ENCODE assay signal across 8 mouse cellular contexts in genomic region chr8:84197141-84197921, GRCm38 (mm10). TPM values are rescaled to one million over a fixed set of nuclear protein-coding genes. Genes with fewer than 3 reads are reported as not detected.
A peak's percentile ranks its signal among the peaks of the same experiment; 100 is the strongest.
DNase-seq lines count a peak whose midpoint lies in the region; ATAC-seq and TF ChIP-seq lines count a peak whose summit lies in the region.

No protein-coding gene starts in this region.

- ATAC-seq in hindbrain, embryonic 12.5 days (ENCODE audit: low FRiP score), result peak; percentile 52

- H3K9ac ChIP-seq in hindbrain, embryonic 12.5 days, result peak overlapping the region; percentile 50; the same call in 1 of the 2 replicates

- no peaks in the 10 kb centered on the region for H3K9me3 ChIP-seq in hindbrain, embryonic 12.5 days (replicated peaks)

- TF ChIP-seq POLR2A in bone marrow macrophage, adult 2 months (IDR thresholded peaks at IDR 0.05; ENCODE audit: borderline replicate concordance, low read depth, low read length), result no peak

- H3K4me3 ChIP-seq in bone marrow macrophage, adult 2 months (ENCODE audit: insufficient read depth, low read length), result peak overlapping the region; percentile 49
- H3K4me3 ChIP-seq in hindbrain, embryonic 12.5 days, result peak overlapping the region; percentile 48
- H3K4me3 ChIP-seq in left cerebral cortex, adult 2 months, result peak overlapping the region; percentile 49

- intact Hi-C loops in left cerebral cortex, adult 2 months (cut with DNase I), result no loop called here

- peak; percentile 95 for DNase-seq in ES-CJ7 (ENCODE audit: low read depth, low spot score)
- peak; percentile 60 to 63 for DNase-seq in frontal cortex, postnatal 25 days (ENCODE audit: low spot score in 2 of 2)
- DNase-seq in left cerebral cortex, adult 2 months (ENCODE audit: extremely low spot score in 1 of 2, low spot score in 2 of 2), result peak; percentile 73 to 78
- peak; percentile 94 to 97 for DNase-seq in lung, postnatal 4 days
- peak; percentile 89 for DNase-seq in retina, embryonic 14.5 days (ENCODE audit: low spot score)
- DNase-seq in urinary bladder, postnatal 14 days (ENCODE audit: low spot score), result peak; percentile 81

- H3K36me3 ChIP-seq in hindbrain, embryonic 12.5 days, result no peaks in the 10 kb centered on the region

- WGBS in hindbrain, embryonic 12.5 days, result 2% methylated on average over 43 of the region's 43 CpGs

- TF ChIP-seq CTCF in bone marrow macrophage, adult 2 months (IDR thresholded peaks at IDR 0.05; ENCODE audit: low read depth, low read length), result no peak
- TF ChIP-seq CTCF in left cerebral cortex, adult 2 months (IDR thresholded peaks at IDR 0.05), result no peak

- H3K4me1 ChIP-seq in bone marrow macrophage, adult 2 months (ENCODE audit: control insufficient read depth, insufficient read depth, low read length), result peaks cover 27% of the 10 kb centered on the region
- H3K4me1 ChIP-seq in hindbrain, embryonic 12.5 days, result peaks cover 51% of the 10 kb centered on the region

- H3K4me2 ChIP-seq in hindbrain, embryonic 12.5 days (replicated peaks), result peak overlapping the region; percentile 60

- H3K27me3 ChIP-seq in hindbrain, embryonic 12.5 days, result peaks cover 27% of the 10 kb centered on the region

- peak overlapping the region; percentile 17; the same call in 1 of the 2 replicates for H3K27ac ChIP-seq in bone marrow macrophage, adult 2 months (ENCODE audit: insufficient read depth, low read depth, low read length)
- peak overlapping the region; percentile 91 for H3K27ac ChIP-seq in hindbrain, embryonic 12.5 days
- H3K27ac ChIP-seq in left cerebral cortex, adult 2 months, result peak overlapping the region; percentile 94

RNA-seq across cellular contexts. Expression of gene Nanos3, which starts 12.3 kb away (rescaled TPM):
- not detected in 2 replicates for polyA plus RNA-seq in bone marrow macrophage, adult 2 months (2012; ENCODE audit: insufficient read depth, insufficient read length, missing spikeins)
- 5.8 and 7.2 TPM in 2 replicates for polyA plus RNA-seq in hindbrain, embryonic 12.5 days (2016; fragmentation: Nextera tagmentation; extraction: Ambion mirVana)
- 1 to 10 TPM; 2.0 to 3.0 TPM for total RNA-seq in left cerebral cortex, adult 2 months (2021)

RNA-seq across cellular contexts. Expression of gene Zswim4, which starts 39.5 kb away (rescaled TPM):
- 9.4 and 10.9 TPM in 2 replicates for polyA plus RNA-seq in bone marrow macrophage, adult 2 months (2012; ENCODE audit: insufficient read depth, insufficient read length, missing spikeins)
- polyA plus RNA-seq in hindbrain, embryonic 12.5 days (2016; fragmentation: Nextera tagmentation; extraction: Ambion mirVana), result 57.5 and 59.0 TPM in 2 replicates
- 10 to 100 TPM; 15.1 to 17.8 TPM for total RNA-seq in left cerebral cortex, adult 2 months (2021)

RNA-seq across cellular contexts. Expression of gene 4930432K21Rik, which starts 49.5 kb away (rescaled TPM):
- 0.49 and 1.2 TPM in 2 replicates for polyA plus RNA-seq in bone marrow macrophage, adult 2 months (2012; ENCODE audit: insufficient read depth, insufficient read length, missing spikeins)
- polyA plus RNA-seq in hindbrain, embryonic 12.5 days (2016; fragmentation: Nextera tagmentation; extraction: Ambion mirVana), result 1.6 and 1.9 TPM in 2 replicates
- total RNA-seq in left cerebral cortex, adult 2 months (2021), result 1 to 10 TPM; 2.0 to 2.8 TPM

RNA-seq across cellular contexts. Expression of gene Cc2d1a, which starts 49.6 kb away (rescaled TPM):
- polyA plus RNA-seq in bone marrow macrophage, adult 2 months (2012; ENCODE audit: insufficient read depth, insufficient read length, missing spikeins), result 23.6 and 28.8 TPM in 2 replicates
- polyA plus RNA-seq in hindbrain, embryonic 12.5 days (2016; fragmentation: Nextera tagmentation; extraction: Ambion mirVana), result 21.6 and 21.7 TPM in 2 replicates
- 10 to 100 TPM; 49.9 to 52.2 TPM for total RNA-seq in left cerebral cortex, adult 2 months (2021)

RNA-seq across cellular contexts. Expression of gene D8Ertd738e, which starts 52.2 kb away (rescaled TPM):
- polyA plus RNA-seq in bone marrow macrophage, adult 2 months (2012; ENCODE audit: insufficient read depth, insufficient read length, missing spikeins), result 164 and 172 TPM in 2 replicates
- polyA plus RNA-seq in hindbrain, embryonic 12.5 days (2016; fragmentation: Nextera tagmentation; extraction: Ambion mirVana), result 255 and 266 TPM in 2 replicates
- 100 to 1,000 TPM; 124 to 140 TPM for total RNA-seq in left cerebral cortex, adult 2 months (2021)

Comparison
In these comparisons a context has a peak if more than half of its experiments do, and no peak if none do; other contexts are left out.
1. Peak in every context shown above with its lines: DNase-seq, ATAC-seq, H3K4me3 ChIP-seq and H3K27ac ChIP-seq.
2. H3K27ac ChIP-seq: peak in every context shown above with its lines; median percentile 94 in left cerebral cortex, adult 2 months; 91 in hindbrain, embryonic 12.5 days; 17 in bone marrow macrophage, adult 2 months.